Mouse (Mus musculus): Measurements from ENCODE around the gene Slc23a2.

Gene Slc23a2

DNA sequence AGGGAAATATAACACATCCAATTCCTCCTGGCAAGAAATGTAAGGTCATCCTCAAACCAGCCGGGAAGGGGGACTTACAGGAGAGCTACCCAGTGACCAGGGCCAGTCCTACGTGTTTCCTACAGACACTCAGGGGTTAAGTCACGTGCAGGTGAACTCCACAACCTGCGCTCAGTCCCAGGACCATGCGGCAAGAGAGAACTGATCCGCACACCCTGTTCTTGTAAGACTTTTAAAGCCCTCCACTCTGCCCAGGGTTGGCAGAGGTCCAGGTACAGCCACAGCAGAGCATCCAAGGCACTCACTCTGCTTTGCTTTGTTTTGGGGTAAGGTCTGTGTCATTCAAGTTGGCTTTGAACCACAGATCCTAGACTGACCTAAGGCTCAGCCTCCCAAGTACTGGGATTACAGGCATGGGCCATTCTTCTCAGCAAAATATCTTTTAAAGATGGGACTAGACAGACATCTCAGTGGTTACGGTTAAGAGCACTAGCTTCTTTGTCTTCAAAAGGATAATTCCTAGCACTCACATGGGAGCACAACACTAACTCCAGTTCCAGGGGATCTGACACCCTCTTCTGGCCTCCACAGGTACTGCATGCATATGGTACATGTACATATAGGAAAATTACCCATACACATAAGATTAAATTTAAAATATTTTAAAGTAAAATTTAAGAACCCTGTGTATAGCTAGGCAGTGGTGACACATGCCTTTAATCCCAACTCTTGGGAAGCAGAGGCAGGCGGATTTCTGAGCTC lies 8.9 kb downstream of the Slc23a2 start:
- peak; percentile 43 for DNase-seq (ENCODE audit: low read depth, low spot score)

- DNase-seq (ENCODE audit: low read depth, low spot score): no peak
These were observed 10.2 kb downstream of the Slc23a2 start for GRCm38 (mm10) chr2:132134758-132135157.

DNA sequence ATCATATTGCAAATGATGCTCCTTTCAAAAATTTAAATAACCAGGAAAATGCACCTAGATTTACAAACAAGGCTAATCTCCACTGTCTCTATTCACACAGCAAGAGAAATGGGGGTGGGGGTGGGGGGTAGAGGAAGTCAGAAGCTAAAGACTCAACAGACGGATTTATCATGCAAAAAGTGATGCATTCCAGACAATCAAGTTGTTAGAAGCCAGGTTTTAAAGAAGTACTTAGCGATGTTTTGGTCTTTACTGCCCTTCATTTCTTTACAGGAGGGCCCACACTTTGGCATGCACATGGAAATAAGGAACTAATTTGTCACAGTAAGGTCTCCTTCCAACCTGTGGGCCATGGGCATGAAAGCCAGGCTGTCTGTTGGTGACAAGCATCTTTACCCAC lies 11.5 kb downstream of the Slc23a2 start:
- no peak for DNase-seq (ENCODE audit: low read depth, low spot score)

- peak; percentile 63 for DNase-seq (ENCODE audit: low read depth, low spot score)
These were observed 13.6 kb downstream of the Slc23a2 start for GRCm38 (mm10) chr2:132131266-132131665.

DNA sequence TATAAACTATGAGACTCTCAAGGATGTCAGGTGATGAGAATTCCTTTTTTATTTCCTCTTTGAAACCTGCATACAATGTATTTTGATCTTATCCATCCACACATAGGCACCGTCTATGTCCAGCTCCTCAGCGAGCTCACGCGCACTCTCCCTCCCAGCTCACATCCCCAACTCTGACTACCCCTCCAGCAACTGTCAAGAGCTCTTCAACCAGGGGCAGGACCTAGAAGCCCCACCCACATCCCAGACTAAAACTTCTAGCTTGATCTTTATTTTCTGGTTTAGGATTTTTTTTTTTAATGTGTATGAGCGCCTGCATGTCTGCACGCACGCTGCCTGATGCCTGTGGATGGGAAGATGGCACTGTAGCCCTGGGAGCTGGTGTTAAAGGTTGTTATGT lies 14.9 kb downstream of the Slc23a2 start:
- DNase-seq (ENCODE audit: low read depth, low spot score): no peak

DNA sequence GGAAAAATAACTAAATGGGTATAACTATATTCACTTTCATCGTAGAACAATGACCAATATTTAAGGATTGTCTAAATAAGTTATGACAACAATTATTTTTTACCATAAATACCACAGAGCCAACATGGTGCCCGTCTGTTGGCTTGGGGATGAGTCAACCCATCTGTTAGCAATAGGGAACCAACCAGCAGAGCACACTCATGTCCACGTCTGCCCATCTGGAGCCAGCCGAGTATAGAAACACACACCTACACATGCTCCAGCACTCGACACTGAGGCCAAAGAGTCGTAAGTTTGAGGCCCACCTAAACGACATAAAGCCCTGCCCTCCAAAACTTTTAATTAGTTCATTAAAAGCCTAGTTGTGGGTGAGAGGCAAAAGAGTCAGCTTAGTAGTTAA lies 15.7 kb downstream of the Slc23a2 start:
- DNase-seq (ENCODE audit: low read depth, low spot score): no peak

GRCm38 (mm10) chr2:132127904-132128303 lies 17.0 kb downstream of the Slc23a2 start:
- DNase-seq (ENCODE audit: low read depth, low spot score): no peak

GRCm38 (mm10) chr2:132126292-132126691 lies 18.6 kb downstream of the Slc23a2 start:
- no peak for DNase-seq (ENCODE audit: low read depth, low spot score)

- DNase-seq (ENCODE audit: low read depth, low spot score): no peak
These were observed 21.8 kb downstream of the Slc23a2 start for GRCm38 (mm10) chr2:132123063-132123462.

GRCm38 (mm10) chr2:132121050-132121449 lies 23.9 kb downstream of the Slc23a2 start:
- DNase-seq (ENCODE audit: low read depth, low spot score): no peak

DNA sequence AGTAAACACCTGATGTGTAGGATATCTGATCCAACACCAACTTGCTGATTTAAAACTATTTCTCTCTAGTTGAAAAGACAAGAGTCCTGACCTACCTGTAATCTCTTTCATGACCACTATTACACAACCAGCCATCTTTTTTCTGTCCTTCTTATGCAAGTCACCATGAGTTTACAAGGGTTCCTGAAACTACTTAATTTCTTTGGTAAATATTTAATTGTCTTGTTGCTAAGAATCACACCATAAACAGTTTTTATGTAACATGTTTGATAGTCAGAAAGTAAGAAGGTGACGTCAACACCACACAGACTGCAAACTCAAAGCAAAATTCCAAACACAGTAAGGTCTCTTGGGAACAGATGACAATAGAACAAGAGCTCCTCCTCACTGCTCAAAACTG lies 26.3 kb downstream of the Slc23a2 start:
- no peak for DNase-seq (ENCODE audit: low read depth, low spot score)

- no peak for DNase-seq (ENCODE audit: low read depth, low spot score)
These were observed 29.0 kb downstream of the Slc23a2 start for GRCm38 (mm10) chr2:132115936-132116335.

DNA sequence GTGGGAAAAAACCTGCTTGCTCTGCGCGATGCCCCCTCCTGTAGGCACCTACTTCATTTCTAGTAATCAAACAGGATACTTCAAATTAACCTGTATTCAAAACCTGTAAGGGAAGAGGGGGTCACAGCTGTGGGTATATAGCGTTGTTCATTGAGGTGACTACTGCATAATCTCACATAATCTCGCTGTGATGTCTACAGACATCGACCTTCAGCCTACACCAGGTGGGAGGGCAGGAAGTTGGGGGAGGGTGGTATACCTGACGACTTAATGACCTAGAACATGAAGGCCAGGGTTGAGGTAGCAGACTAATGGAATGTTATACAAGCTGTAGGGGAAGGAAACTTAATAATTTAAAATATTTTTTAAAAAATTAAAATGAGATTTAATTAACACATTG lies 29.6 kb downstream of the Slc23a2 start:
- DNase-seq (ENCODE audit: low read depth, low spot score): peak; percentile 59

- peak; percentile 75 for DNase-seq (ENCODE audit: low read depth, low spot score)
These were observed 30.7 kb downstream of the Slc23a2 start for GRCm38 (mm10) chr2:132113962-132114759.

- DNase-seq (ENCODE audit: low read depth, low spot score): no peak
These were observed 32.6 kb downstream of the Slc23a2 start for GRCm38 (mm10) chr2:132112319-132112718.

DNA sequence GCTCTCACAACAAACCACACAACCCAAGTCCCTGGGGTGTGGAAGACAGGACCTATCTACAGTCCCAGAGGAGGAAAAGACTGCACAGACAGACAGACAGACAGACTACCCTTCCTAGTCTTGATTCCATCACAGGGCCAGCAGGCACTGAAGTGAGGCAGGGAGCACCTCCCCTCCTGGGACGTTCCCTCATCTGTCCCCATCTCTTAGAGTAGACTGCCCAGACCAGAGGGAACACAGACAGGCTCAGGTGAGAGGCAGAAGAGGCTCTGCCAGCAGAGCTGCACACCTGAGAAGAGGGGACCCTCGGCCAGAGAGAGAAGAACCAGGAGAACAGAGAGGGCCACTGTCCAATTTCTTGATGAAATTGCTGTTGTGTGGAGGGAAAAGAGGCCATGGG lies 33.0 kb downstream of the Slc23a2 start:
- DNase-seq (ENCODE audit: low read depth, low spot score): no peak

- peak; percentile 77 for DNase-seq (ENCODE audit: low read depth, low spot score)
These were observed 33.6 kb downstream of the Slc23a2 start for GRCm38 (mm10) chr2:132111266-132111665.

DNA sequence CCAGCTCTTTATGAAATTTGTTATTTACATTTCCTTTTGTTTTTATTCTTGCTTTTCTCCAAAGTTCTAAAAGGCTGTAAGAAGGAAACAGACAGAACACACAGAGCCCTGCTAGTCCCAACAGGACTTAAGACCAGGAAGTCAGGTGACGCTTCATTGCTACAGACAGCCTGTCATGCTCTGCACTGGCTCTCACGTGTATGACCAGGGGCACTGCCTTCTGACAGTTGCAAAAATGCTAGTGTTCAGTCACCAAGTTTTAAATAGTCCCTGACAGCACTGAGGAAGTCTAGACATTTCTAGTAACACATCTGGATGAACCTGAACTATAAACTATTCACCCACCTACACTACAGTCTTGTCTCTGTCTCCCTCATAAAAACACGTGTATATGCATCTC lies 34.2 kb downstream of the Slc23a2 start:
- DNase-seq (ENCODE audit: low read depth, low spot score): peak; percentile 56

GRCm38 (mm10) chr2:132108988-132109387 lies 35.9 kb downstream of the Slc23a2 start:
- DNase-seq (ENCODE audit: low read depth, low spot score): no peak

DNA sequence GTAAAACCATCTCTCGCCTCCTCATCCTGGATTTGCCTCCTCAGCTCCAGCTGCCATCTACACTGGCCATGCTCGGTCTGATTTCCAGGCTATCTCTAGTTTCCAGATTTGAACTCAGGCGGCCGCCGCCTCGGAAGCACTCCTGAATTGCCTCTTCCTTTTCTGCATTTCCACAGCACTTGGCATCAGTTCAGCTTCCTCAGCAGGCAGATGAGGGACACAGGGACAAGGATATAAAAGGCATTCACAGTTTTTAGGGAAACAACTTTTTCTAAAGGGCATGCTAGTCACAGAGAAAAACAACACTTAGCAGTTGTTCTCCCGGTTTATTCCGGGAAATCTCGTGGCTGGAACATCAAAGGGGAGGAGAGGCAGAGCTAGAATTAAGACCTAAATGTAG lies 37.3 kb downstream of the Slc23a2 start:
- DNase-seq (ENCODE audit: low read depth, low spot score): no peak

- no peak for DNase-seq (ENCODE audit: low read depth, low spot score)
These were observed 38.8 kb downstream of the Slc23a2 start for GRCm38 (mm10) chr2:132106069-132106468.

GRCm38 (mm10) chr2:132103265-132103664 lies 41.6 kb downstream of the Slc23a2 start:
- no peak for DNase-seq (ENCODE audit: low read depth, low spot score)
